Mouse (Mus musculus) kidney, postnatal 36 days (tissue): ENCODE results near the gene Fundc1.
"Not testable (repeated sequence)": the region's sequence is repeated elsewhere in the genome, so short reads cannot be mapped to it uniquely, and the experiment has no call there.

Source experiments
- DNase-seq, 2 experiments: peaks; one replicate each; pipeline ENCODE4 v3.0.0; 2021 to 2022; ENCODE audit warnings: mixed read lengths in 2 of 2

The Fundc1 gene

DNA sequence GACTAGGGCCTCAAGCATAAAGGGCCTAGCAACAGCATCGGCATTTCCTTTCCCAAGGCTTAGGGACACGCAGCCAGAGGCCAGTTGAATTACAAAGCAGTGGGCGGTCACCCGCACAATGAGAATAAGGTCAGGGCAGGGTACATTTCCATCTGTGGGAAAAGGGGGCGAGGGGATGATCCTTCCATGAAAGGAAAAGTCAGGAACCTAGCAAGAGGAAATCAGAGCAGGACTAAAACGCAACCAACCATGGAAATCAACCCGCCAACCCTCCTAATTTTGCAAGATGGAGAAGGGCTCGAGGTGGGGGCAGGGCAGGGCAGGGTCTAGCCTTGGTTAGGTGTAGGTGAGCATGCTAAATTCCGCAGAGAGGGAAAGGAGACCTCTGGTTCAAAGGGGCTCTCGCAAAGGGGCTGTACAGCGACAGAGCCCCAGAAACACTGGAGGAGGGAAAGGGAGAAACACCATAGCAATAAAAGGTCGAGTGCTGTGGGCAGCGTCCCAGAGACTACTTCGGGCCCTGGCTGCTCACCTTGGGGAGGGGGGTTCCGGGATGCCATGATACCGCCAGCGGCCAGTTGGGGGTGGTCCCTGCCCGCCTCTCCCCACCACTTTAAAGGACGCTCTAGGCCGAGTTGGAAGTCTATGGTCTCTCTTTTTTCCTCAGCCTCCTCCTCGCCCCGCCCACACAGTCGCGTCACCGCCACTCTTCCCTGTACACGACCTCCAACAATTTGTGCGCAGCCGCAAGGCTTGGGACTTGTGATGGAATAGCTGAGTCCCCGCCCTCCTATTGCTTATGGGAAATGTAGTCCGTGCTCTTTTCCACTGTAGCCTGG, at the start of gene Fundc1:
Fundc1 (minus strand) TSS at position 705 of the 839 bp plus-strand sequence.
- DNase-seq = peak; percentile 97

DNA sequence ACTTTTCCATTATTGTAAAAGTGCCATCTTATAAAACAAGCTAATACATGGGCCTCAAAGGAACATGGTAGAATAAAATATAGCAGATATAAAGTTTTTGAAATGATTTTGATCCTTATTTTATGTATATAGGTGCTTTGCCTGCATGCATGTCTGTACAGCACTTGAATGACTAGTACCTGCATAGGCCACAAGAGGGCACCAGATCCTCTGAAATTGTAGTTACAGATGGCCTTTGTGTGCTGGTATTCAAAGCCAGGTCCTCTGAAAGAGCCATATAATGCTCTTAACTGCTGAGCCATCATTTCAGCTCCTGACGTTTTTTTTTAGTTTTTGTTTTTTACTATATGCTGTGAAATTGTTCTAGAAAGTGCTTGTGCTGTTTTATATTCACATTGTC, 39.1 kb upstream of the Fundc1 start:
- DNase-seq = no peak

- DNase-seq = no peak
Measured at GRCm38 (mm10) chrX:17608763-17609162, 36.6 kb upstream of the Fundc1 start.

- no peak for DNase-seq
Measured at GRCm38 (mm10) chrX:17607668-17608067, 35.5 kb upstream of the Fundc1 start.

DNA sequence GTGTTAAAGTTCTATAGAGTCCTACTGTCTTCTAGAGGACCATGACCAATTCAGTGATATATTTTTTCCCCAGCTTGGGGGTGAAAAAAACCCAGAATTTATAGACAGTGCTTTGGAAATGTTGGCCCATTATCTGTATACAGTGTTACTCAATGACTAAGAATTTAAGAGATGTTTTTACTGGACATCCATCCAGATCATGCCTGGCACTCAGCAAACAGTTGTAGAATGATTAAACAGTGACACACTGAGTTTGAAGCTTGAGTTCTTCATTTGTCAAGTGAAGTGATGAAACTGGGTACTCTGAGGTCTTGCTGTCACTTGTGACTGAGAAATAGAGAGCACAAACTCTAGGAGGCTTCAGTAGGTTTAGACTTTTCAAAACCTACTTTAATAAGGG, 21.2 kb upstream of the Fundc1 start:
- DNase-seq = no peak

DNA sequence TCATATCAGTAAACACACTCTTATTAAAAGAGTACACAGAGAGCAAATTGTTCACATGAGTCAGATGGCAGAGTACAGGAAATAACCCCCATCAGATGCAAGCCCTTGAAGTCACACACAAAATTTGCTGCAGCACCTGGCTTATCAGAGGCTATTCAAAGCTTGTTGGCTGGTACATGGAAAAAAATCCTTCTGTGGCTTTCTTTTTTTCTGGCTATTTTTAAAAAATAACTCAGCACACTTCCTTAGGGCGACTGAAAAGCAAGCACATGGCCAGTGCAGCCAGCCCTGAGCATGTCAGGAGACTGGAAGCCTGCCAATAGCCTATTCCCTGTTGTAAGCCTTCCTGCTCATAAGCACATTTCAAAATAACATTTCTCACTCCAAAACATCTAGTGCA, 18.6 kb upstream of the Fundc1 start:
- peak; percentile 60 to 77 for DNase-seq

DNA sequence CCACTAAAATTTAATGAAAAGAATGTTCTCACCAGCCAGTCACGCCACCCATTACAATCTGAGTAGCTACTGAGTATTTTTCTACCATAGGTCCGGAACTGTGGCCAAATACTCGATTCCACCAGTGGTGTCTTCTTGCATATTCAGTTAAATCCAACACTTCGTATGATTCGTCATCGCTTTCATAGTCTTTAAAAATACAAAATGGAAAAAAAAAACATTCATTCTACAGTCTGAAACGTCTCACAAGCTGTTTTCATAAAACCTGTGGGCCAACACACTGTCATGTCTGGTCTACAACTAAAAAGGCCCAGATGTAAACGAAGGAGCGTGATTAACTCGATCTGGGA, 879 bp downstream of the Fundc1 start:
- DNase-seq = no peak

GRCm38 (mm10) chrX:17568670-17569069, 3.5 kb downstream of the Fundc1 start:
- DNase-seq = no peak

DNA sequence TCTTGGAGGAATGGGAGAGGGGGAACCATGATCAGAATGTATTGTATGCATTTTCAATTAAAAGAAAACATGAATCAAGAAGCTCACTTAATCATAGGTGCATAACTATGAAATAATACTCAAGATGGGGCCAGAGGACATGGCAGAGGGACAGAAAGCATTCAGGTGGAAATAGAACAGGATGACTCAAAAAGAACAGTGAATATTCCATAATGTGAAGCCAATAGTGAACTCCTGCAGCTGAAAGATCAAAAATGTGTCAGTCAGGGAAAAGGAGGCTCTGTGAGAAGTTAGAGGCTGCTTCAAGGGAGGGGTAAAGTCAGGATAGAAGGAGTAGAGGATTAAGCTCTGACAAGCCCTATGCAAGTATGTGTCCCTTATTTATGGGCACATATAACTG, 6.4 kb downstream of the Fundc1 start:
- DNase-seq = no peak

DNA sequence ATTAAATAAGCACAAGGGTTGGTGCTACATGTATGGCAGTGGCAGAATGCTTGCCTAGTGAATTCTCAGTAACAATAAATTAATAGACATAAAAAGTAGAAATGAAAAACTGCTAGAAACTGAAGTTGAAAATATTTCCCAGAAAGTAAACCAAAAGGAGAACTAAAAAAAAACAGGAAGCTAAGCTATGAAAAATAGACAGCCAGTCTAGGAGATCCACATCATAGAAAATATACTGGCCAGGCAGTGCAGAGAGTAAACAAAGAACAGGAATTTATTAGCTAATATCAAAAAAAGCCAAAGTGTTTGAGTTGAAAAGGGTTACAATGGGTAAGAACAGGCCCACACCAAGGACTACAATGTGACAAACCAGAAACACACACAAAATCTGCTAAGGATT, 7.4 kb downstream of the Fundc1 start:
- DNase-seq = no peak

DNA sequence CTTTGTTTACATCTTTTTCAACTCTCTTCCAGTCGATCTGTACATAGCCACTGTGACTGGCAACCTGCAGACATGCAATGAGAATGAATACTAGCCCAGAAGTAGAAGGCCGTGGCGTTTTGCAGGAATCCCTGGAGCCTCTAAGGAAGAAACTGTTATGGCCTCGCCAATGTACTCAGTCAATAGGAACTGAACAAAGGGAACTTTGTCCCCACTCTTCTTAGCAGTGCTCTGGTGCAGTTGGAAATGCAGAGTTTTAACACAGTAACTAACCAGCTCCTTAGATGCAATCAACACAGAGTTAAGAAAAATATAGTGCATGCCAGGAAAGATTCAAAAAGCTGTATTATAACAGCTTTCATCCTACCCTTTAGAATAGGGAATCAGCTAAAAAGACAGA, 13.4 kb downstream of the Fundc1 start:
- DNase-seq = no peak

- DNase-seq = no peak
Measured at GRCm38 (mm10) chrX:17554488-17554887, 17.6 kb downstream of the Fundc1 start.

- not testable (repeated sequence) for DNase-seq
Measured at GRCm38 (mm10) chrX:17551586-17551985, 20.5 kb downstream of the Fundc1 start.

- peak in 1 of 2 experiments; percentile 3 for DNase-seq
Measured at GRCm38 (mm10) chrX:17547143-17547806, 24.9 kb downstream of the Fundc1 start.

GRCm38 (mm10) chrX:17544860-17545492, 27.1 kb downstream of the Fundc1 start:
- peak; percentile 20 to 39 for DNase-seq

DNA sequence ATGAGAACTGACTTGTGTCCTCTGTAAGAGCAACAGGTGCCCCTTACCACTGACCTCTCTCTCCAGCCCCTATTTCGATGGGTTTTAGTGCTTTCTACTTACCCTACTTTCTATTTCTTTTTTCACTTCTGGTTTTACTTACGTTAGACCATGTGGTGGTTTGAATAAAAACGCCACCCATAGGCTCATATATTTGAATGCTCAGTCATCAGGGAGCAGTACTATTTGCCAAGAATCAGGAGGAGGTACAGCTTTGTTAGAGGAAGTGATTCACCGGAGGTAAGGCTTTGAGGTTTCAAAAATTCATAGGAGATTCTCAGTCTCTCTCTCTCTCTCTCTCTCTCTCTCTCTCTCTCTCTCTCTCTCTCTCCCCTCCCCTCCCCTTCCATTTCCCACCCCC, 34.4 kb downstream of the Fundc1 start:
- no peak for DNase-seq

DNA sequence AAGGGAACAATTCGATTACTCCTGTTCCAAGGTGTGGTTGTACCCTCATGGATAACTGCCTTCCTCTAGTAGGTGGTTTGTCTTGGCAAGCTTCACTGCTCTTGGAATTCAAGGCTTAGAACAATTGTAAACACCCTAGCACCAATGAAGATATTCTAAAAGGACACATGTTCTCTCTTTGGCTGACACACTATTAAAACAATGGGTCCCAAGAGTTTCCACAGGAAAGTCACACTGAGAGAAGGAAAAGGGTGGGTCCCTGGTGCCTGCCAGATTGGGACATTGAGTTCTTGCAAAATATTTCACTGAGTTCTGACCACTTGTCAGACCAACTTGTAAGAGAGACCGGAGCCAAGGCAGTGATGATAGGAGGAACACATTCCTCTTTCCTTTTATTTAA, 45.1 kb downstream of the Fundc1 start:
- peak; percentile 8 to 40 for DNase-seq

- no peak for DNase-seq
Measured at GRCm38 (mm10) chrX:17521221-17521716, 50.9 kb downstream of the Fundc1 start.

- peak in 1 of 2 experiments; percentile 26 for DNase-seq
Measured at GRCm38 (mm10) chrX:17520086-17520485, 52.0 kb downstream of the Fundc1 start.

DNA sequence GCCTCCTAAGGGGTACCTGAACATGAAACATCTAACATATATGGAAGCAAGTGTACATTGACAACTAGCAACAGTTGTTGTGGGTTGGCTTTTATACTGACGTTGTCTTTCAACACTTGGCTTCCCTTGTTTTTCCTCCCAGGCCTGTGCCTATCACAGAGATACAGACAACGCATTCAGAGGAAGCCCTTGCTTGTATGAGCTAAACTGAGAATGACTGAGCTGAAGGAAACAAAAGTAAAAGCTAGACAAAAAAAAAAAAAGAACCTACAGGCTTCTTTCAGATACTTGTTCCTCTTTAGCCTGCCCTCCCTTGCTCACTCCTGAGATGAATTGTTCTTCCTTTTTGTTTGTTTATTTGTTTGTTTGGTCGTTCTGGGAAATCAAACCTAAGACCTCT, 58.1 kb downstream of the Fundc1 start:
- no peak for DNase-seq

DNA sequence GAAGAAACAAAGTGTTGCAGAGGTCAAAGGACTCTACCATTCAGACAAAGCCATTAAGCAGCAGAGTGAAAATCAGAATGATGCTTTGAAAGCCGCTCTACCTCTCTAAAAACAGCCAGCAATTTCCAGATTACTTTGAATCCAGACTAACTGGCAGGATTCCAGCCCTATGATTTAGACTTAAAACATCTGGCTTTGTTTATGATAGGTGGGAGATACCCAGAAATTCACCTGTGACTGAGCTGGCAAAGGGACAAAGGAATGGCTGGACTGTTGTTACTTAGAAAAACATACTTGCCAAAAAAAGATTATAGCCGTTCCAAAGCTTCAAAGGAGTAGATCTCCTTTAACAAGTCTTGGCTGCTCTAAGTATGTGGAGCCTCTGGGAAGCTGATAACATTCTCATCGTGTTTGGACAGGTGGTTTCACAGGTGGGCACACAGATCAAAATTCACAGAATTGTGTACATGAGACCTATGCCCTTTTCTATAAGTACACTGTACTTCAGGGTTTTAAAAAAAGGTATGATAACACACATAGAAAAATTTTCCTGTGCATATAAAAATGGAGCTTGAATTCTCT, 60.0 kb downstream of the Fundc1 start:
- no peak for DNase-seq
